Mouse (Mus musculus) layer of hippocampus, adult 6 months (tissue): ENCODE measurements around the gene Oit1. TPM values are rescaled to one million over a fixed set of nuclear protein-coding genes. Genes with fewer than 3 reads are reported as not detected.

Experiments
- long read RNA-seq, 2 experiments: library from polyadenylated mRNA; unstranded; transcript quantifications; one replicate each; pipeline ENCODE4 v2.0.0; 2019 to 2020
- polyA plus RNA-seq: library from polyadenylated mRNA; unstranded; fragments of <200 nt; fragmentation: Nextera tagmentation; gene quantifications from 2 replicates; pipeline ENCODE4 v1.2.3, GENCODE M21; 2021

Oit1 gene
- not detected in 2 replicates for polyA plus RNA-seq
- long read RNA-seq, experiment 1 = 0 reads
- long read RNA-seq, experiment 2 = 0 reads

DNA sequence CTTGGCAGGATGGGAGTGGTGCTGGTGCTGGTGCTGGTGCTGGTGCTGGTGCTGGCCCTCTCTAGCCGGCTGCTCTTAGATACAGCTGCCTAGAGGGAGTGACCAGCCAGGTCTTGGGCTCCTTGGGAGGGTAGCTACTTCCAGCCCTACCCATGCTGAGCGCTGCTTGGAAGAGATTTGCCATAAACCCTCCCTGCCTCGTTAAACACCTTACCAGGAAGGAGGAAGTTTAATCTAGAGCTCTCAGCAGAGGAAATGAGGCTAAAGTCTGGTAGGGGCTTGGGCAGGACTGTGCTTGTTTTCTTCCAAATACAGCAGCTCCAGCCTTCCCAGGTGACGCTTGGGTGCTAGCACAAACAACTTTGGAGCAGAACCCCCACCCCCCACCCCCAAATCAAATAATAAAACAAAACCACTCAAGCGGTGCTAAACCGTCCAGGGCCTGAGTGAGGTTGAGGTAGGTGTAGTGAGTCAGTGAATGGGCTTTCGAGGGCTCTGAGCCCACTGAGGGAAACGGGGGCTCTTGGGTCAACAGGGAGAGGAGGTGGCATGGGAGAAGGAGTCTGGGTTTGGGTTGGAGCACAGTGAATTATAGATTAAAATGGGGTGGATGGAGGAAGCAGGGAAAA lies at the start of gene Oit1:
Gene Oit1 (minus strand): TSS at position 70 of the 629 bp plus-strand sequence.

DNA sequence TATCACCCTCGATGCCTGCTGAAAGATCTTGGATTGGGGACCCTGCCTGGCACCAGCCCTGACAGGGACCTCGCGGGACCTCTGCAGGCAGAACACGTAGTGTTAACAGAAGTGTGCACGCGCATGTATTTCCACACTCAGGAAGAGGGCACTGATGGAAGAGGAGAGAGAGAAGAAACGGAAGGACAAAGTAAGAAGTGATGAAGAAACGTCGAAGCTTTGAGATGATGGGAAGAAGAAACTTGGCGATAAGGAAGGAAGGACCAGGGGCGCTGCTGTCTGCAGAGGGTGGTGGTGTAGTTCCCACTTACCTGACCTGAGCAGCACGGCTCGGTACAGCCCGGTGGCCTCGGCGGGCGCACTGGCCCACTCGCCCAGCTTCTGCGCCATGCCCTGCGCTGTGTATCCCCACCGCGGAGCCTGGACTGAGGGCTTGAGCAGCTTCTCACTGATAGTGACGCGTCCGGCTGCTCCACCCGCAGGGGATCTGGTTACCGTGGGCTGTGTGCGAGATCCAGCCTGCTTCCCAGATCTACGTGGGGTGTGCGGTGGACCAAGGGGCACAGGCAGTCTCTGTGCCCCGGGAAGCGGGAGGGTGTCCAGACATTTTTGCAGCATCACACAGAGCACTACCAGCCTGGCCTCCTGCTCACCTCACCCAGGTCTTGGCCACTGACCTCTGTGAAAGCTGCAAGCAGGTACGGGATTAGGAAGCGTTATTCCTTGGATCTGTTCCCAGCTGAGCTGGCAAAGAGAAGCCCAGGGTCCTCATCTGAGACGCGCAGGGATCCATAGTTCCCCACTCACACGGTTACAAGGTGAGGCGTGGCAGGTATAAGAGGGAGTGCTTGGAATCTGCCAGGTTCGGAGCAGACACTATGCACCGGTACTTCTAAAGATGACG lies 61.1 kb downstream of the Oit1 start, which contains the start of gene Fam107a:
Gene Fam107a (minus strand): TSS at position 830 of the 904 bp plus-strand sequence.

Other genes with a start within 250 kb of the Oit1 start
- 156 and 174 TPM in 2 replicates for gene Pdhb, start 205.7 kb downstream of the Oit1 start, polyA plus RNA-seq
- gene Kctd6, start 164.6 kb downstream of the Oit1 start, polyA plus RNA-seq = 18.9 and 22.5 TPM in 2 replicates
- 0.21 and 0.50 TPM in 2 replicates for gene Acox2, start 119.4 kb downstream of the Oit1 start, polyA plus RNA-seq
- gene Fam107a, start 60.7 kb downstream of the Oit1 start, polyA plus RNA-seq = 32.9 and 37.3 TPM in 2 replicates